8 mouse cellular contexts compared by ENCODE assay signal in genomic region chr10:122678541-122679436, GRCm38 (mm10). TPM values are rescaled to one million over a fixed set of nuclear protein-coding genes. Genes with fewer than 3 reads are reported as not detected.
DNase-seq lines count a peak whose midpoint lies in the region; ATAC-seq lines count a peak whose summit lies in the region.

Gene Ppm1h, plus strand, starts transcription at chr10:122678762.

- peak within 1 kb of the TSS; percentile 70 for H3K4me3 ChIP-seq in forebrain, embryonic 11.5 days (ENCODE audit: low read depth, low read length)
- peak within 1 kb of the TSS; percentile 92 for H3K4me3 ChIP-seq in heart, embryonic 15.5 days
- H3K4me3 ChIP-seq in liver, embryonic 13.5 days (replicated peaks) = peak within 1 kb of the TSS; percentile 62
- H3K4me3 ChIP-seq in stomach, embryonic 14.5 days (ENCODE audit: low read depth, low read length) = peak within 1 kb of the TSS; percentile 79

- peaks cover 6% of the 10 kb centered on the region; the same call in 1 of the 2 replicates for H3K4me1 ChIP-seq in forebrain, embryonic 11.5 days (replicated peaks; ENCODE audit: control insufficient read depth, insufficient read depth, low read length)
- H3K4me1 ChIP-seq in heart, embryonic 15.5 days (replicated peaks) = peaks cover 15% of the 10 kb centered on the region
- H3K4me1 ChIP-seq in liver, embryonic 13.5 days (replicated peaks) = peaks cover 11% of the 10 kb centered on the region
- 0 out of 2 replicates have a peak, but pooled peaks cover 2% of the 10 kb centered on the region for H3K4me1 ChIP-seq in stomach, embryonic 14.5 days (ENCODE audit: control insufficient read depth, insufficient read depth, low read length)

- no peaks in the 10 kb centered on the region for H3K36me3 ChIP-seq in forebrain, embryonic 11.5 days (ENCODE audit: control insufficient read depth, insufficient read depth, low read length)
- H3K36me3 ChIP-seq in heart, embryonic 15.5 days = no peaks in the 10 kb centered on the region
- no peaks in the 10 kb centered on the region for H3K36me3 ChIP-seq in liver, embryonic 13.5 days
- no peaks in the 10 kb centered on the region for H3K36me3 ChIP-seq in stomach, embryonic 14.5 days (ENCODE audit: control insufficient read depth, insufficient read depth, low read length)

- H3K27ac ChIP-seq in forebrain, embryonic 11.5 days (ENCODE audit: low read depth, low read length) = no peak within 1 kb of the TSS
- peak within 1 kb of the TSS; percentile 72 for H3K27ac ChIP-seq in heart, embryonic 15.5 days
- peak within 1 kb of the TSS; percentile 34; the same call in 1 of the 2 replicates for H3K27ac ChIP-seq in liver, embryonic 13.5 days
- peak within 1 kb of the TSS; percentile 72; the same call in 1 of the 2 replicates for H3K27ac ChIP-seq in stomach, embryonic 14.5 days (ENCODE audit: low read length)

- peaks cover 7% of the 10 kb centered on the region for H3K27me3 ChIP-seq in forebrain, embryonic 11.5 days (ENCODE audit: control insufficient read depth, insufficient read depth, low read length)
- no peaks in the 10 kb centered on the region for H3K27me3 ChIP-seq in heart, embryonic 15.5 days
- H3K27me3 ChIP-seq in liver, embryonic 13.5 days = peaks cover 49% of the 10 kb centered on the region
- no peaks in the 10 kb centered on the region for H3K27me3 ChIP-seq in stomach, embryonic 14.5 days (ENCODE audit: control insufficient read depth, insufficient read depth, low read length)

- H3K9me3 ChIP-seq in forebrain, embryonic 11.5 days (ENCODE audit: control insufficient read depth, low read length) = no peaks in the 10 kb centered on the region
- no peaks in the 10 kb centered on the region for H3K9me3 ChIP-seq in heart, embryonic 15.5 days (replicated peaks)
- no peaks in the 10 kb centered on the region for H3K9me3 ChIP-seq in liver, embryonic 13.5 days (replicated peaks)
- H3K9me3 ChIP-seq in stomach, embryonic 14.5 days (ENCODE audit: control insufficient read depth, low read depth, low read length) = no peaks in the 10 kb centered on the region

- 0% methylated on average over 88 of the region's 94 CpGs for WGBS in forebrain, embryonic 11.5 days
- WGBS in heart, embryonic 15.5 days = under 1% methylated on average over 83 of the region's 94 CpGs
- 1% methylated on average over 75 of the region's 94 CpGs for WGBS in liver, embryonic 13.5 days (ENCODE audit: insufficient replicate concordance)
- WGBS in stomach, embryonic 14.5 days = under 1% methylated on average over 85 of the region's 94 CpGs

- peak within 1 kb of the TSS; percentile 80 for H3K9ac ChIP-seq in forebrain, embryonic 11.5 days (ENCODE audit: low read length)
- H3K9ac ChIP-seq in heart, embryonic 15.5 days = peak within 1 kb of the TSS; percentile 87
- H3K9ac ChIP-seq in liver, embryonic 13.5 days = peak within 1 kb of the TSS; percentile 57
- H3K9ac ChIP-seq in stomach, embryonic 14.5 days (replicated peaks; ENCODE audit: low read depth, low read length) = peak within 1 kb of the TSS; percentile 65

- peak; percentile 89 for ATAC-seq in forebrain, embryonic 11.5 days (replicated peaks; ENCODE audit: low FRiP score)
- peak; percentile 88 for ATAC-seq in heart, embryonic 15.5 days (replicated peaks; ENCODE audit: insufficient number of reproducible peaks, insufficient read depth, low FRiP score, low read depth)
- ATAC-seq in liver, embryonic 13.5 days (ENCODE audit: low read depth) = peak; percentile 68
- ATAC-seq in stomach, embryonic 14.5 days (ENCODE audit: insufficient number of reproducible peaks, insufficient read depth, low FRiP score, low read depth) = peak; percentile 81

- peak within 1 kb of the TSS; percentile 97 for H3K4me2 ChIP-seq in forebrain, embryonic 11.5 days (ENCODE audit: low read depth, low read length, severe bottlenecking)
- H3K4me2 ChIP-seq in heart, embryonic 15.5 days = peak within 1 kb of the TSS; percentile 99
- H3K4me2 ChIP-seq in liver, embryonic 13.5 days = peak within 1 kb of the TSS; percentile 74
- peak within 1 kb of the TSS; percentile 95 for H3K4me2 ChIP-seq in stomach, embryonic 14.5 days (replicated peaks; ENCODE audit: low read depth, low read length)

- peak; percentile 68 for DNase-seq in layer of hippocampus, adult 11-12 months (ENCODE audit: low spot score)
- no peak for DNase-seq in layer of hippocampus, adult 9-10 months (ENCODE audit: low spot score)
- DNase-seq in forebrain, embryonic 11.5 days (ENCODE audit: low spot score) = peak; percentile 83
- DNase-seq in kidney, postnatal 14 days = peak; percentile 91
- DNase-seq in liver, embryonic 13.5 days = peak; percentile 18
- DNase-seq in natural killer cell, adult 2 months (ENCODE audit: low spot score in 2 of 2) = peak; percentile 66 to 68

RNA-seq across cellular contexts. Expression of gene Ppm1h, which starts in this region (rescaled TPM):
- polyA plus RNA-seq in forebrain, embryonic 11.5 days (2014; fragmentation: Nextera tagmentation; extraction: Ambion mirVana) = 3.6 and 4.1 TPM in 2 replicates
- 4.2 and 7.6 TPM in 2 replicates for polyA plus RNA-seq in heart, embryonic 15.5 days (2015; fragmentation: Nextera tagmentation; extraction: Ambion mirVana)
- polyA plus RNA-seq in liver, embryonic 13.5 days (2015; fragmentation: Nextera tagmentation; extraction: Ambion mirVana) = 1.5 and 1.8 TPM in 2 replicates
- polyA plus RNA-seq in stomach, embryonic 14.5 days (2014; fragmentation: Nextera tagmentation; extraction: Ambion mirVana) = 11.5 and 12.0 TPM in 2 replicates
